Mouse (Mus musculus) brain, embryonic 14.5 days (tissue): ENCODE data around the gene Gm13691.

Experiments
- CTCF ChIP-seq: fragments of 200-500 bp; IDR thresholded peaks from 2 replicates; pipeline ENCODE4 v1.5.1; 2012; ENCODE audit warnings: inconsistent platforms, mild to moderate bottlenecking, moderate library complexity, borderline replicate concordance; ENCODE audit not compliant: insufficient read depth, insufficient read length; ENCODE audit errors: extremely low read depth
- POLR2A ChIP-seq: fragments of 200-500 bp; IDR thresholded peaks from 2 replicates; pipeline ENCODE4 v1.6.1; 2012; ENCODE audit warnings: mild to moderate bottlenecking, inconsistent platforms, borderline replicate concordance; ENCODE audit not compliant: poor library complexity, insufficient read depth, insufficient read length, severe bottlenecking; ENCODE audit errors: extremely low read depth

GRCm38 (mm10) chr2:83941792-83942191, 48.6 kb upstream of the Gm13691 start:
- TF ChIP-seq POLR2A, result no peak
- TF ChIP-seq CTCF, result no peak
